Mouse (Mus musculus): ENCODE data around the gene Cd244a.

GRCm38 (mm10) chr1:171658561-171658991, 99.6 kb downstream of the Cd244a start:
- TF ChIP-seq GATA1 (IDR thresholded peaks at IDR 0.05; ENCODE audit: low read length) (no peak), TAL1 (IDR thresholded peaks at IDR 0.05; ENCODE audit: low read length) (no peak)

Measured in erythroblast, embryonic 14.5 days (primary cell).